Mouse (Mus musculus) adrenal gland, postnatal 36 days (tissue): ENCODE data around the gene Dscaml1. TPM values are rescaled to one million over a fixed set of nuclear protein-coding genes. Genes with fewer than 3 reads are reported as not detected.

Experiments used
- DNase-seq, 2 experiments: peaks; one replicate each; pipeline ENCODE4 v3.0.0; 2021; ENCODE audit warnings: mixed read lengths in 1 of 2
- total RNA-seq, 2 experiments: library from RNA; stranded (reverse); gene quantifications; 2 replicates each; pipeline ENCODE4 v1.2.3; 2021

The Dscaml1 gene
- total RNA-seq, 2 experiments from 2014 or later: 0.50 to 1.4 TPM

DNA sequence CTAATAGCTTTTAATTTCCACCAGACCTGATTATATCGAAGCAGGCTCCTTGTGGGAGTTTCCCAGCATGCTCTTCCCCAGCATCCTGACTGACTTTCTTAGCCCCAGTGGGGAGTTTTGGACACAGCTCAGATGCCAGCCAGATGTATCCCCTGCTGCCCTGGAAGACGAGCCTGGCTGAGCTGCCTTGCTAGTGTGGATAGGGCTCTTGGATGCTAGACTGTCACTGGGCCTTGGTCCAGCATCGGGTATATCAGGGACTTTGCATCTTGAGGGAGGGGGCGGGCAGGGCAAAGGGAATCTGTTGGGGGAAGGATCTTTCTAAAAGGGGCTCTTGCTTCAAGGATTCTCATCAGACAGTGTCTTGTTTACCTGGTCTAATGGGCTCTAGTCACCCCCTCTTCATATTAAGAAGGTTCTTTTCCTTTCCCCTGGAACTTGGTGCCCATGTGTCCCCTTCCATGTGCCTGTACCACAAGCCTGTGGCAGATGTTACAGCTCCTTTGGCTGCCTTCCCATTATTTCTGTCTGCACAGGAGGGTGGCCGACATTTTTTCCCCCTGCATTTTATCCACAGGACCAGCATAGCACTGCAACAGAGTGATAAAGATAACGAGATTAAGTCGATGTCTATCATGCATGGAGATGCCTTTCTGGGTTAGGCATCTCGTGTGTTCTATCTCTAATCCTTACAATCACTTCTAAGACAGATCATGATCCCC is 28.6 kb downstream of the Dscaml1 start:
- DNase-seq: no peak

DNA sequence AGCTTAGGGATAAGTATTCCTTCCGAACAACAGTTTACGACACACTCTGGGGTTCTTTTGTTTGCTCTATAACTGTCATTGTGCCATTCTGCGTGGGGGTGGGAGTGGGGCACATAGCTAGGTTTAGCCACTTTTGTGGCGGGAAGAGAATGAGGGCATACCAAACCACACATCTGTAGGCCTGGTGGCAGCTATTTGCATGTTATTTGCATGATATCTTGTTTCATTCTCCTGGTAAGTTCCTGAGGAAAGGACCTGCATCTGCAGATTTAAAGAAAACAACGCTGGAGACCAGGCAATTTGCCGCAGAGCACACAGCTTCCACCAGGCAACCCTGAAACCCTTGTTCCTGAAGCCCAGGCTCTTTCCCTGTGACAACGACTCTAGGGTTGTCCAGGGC is 30.8 kb downstream of the Dscaml1 start:
- no peak for DNase-seq

DNA sequence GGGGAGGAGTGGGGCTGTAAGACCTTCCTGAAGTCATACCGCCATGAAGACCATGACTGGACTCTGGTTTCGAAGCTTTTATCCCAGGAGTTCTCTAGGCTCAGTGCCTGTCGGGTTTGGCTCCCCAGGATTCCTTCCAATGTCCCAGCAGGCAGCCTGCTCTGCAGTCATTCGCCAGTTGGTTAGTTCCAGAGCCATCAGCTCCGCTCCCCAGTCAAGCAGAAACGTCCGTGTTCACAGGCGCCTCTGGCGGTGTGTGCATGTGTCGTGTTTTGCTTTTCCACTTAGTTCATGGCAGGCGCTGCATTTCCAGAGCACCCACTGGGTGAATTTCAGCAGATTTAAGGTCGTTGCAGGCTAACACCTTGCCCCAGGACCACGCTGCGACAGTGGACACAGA is 31.9 kb downstream of the Dscaml1 start:
- no peak for DNase-seq

DNA sequence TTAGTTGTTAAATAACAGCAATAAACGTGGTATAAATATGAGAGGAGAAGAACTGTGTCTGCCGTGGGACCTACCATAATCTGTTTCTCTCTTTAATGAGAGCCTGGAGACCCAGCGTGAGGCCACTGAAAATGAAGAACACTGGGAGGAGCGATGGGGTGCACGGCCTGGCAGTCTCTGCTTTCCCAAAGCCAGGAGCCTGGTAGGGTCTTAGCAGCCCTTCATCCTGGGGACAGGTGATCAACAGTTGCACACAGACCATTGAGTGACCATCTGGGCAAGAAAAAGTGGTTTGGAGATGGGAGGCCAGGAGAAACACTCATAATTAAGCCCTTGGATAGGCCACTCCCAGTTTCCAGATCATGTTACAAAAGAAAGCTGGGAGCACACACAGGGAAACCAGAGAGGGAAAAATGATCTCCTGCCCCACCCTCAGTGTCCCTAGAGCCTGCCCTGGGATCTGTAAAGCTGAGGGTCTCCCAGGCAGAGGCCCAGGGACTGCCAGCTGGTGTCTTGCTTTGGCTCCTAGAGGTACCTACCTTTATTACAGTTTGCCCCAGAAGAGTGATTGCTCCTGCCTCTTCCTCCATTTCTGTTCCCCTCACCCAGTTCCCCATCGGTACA is 39.1 kb downstream of the Dscaml1 start:
- DNase-seq: no peak

DNA sequence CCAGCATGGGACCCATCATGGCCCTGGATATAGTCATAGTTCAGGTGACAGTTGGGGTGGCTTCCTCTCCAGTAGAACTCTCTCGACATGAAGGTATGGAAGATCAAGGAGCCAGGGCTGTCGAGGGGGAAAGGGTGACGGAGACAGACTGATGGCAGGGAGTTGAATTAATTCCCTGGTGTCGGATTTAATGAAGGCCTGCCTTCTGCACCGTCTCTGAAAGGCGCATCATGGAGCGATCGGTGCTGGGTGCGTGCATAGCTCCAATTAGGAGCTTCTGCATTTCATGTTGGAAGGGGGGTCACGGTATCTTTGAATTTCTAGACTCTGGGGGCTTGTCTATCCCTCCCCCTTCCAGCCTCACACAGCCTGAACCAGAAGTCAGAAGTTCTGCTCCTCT is 41.8 kb downstream of the Dscaml1 start:
- no peak for DNase-seq

DNA sequence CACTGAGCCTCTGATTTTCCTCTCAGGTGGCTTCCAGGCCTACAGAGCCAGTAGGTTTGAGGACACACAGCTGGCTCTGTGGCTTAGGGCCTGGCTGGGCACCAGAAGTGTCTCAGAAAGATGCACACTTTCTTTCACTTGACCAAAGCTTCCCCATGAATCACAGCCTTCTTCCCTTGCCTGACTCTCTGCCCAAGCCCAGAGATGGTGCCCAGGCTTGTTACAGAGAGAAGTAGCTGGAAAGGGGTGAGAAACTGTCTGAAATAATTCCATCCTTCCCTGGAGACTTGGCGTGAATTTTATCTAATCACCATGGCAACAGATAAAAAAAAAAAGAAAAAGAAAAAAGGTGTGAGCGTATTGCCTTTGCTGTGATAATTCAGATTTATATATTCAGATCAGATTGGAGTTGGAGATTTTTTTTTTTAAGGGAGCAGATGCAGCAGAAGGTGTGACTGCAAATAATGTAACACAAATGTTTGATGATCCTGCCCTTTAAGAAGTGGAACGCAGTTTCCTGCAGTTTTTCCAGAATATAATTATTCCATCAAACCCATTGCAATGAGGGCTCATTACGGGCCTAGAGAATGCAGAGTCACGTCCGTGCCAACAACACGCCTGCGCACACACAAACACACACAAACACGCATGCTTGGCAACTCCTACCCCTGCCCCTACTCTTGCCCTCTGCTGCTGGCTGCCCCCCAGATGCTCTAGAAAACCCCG is 44.5 kb downstream of the Dscaml1 start:
- DNase-seq: no peak

DNA sequence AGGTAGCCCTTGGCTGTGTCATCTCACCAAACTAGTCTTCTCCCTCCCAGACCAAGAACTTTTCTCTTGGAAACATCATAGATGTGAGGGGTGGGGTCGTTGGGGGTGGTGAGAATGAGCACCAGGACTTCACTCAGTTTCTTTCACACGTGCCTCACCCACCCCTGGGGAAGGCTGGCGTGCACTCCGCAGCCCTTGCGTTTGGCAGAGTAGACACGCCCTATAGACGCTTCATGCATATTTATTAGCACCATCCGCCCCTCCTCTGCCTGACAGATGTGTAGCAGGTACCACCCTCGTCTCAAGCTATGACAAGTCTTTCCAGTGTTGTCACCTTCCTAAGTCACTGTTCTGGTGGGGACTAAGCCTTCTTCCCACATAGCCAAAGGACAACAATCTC is 45.3 kb downstream of the Dscaml1 start:
- no peak for DNase-seq

DNA sequence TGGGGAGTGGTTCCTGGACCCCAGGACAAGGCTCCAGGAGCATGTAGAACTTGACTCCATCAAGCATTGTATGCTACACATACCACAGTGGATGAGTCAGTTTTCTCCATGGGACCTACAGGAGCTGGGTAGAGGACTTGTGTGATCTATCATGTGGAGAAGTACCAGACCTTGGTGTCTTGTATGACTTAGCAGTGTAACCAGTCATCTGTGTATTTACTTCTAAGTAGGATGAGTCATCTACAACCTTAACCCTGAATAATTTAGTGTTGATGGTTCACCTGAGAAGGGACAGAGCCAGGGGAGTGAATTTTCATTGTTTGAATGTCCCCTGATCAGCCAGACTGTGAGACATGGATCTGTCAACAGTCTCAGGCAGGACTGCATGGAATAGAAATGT is 48.4 kb downstream of the Dscaml1 start:
- no peak for DNase-seq

DNA sequence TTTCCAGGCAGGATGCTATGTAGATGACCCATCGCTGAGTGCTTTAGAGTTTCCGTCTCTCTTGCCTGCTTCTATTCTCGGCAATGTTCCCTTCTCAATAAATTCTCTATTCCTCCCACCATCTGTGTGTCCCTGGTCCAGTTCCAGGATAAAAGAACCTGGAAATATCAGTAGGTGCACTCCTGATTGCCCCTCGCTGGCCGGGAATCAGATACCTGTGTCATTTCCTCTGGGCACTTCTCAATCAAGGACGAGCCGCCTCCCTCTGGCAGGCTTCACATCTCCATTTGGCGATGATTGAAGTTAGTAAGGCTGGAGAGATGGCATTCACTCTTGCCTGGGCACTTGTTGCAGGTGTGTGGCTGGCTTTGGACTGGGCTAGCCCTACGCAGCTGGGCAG is 54.5 kb downstream of the Dscaml1 start:
- DNase-seq: no peak

DNA sequence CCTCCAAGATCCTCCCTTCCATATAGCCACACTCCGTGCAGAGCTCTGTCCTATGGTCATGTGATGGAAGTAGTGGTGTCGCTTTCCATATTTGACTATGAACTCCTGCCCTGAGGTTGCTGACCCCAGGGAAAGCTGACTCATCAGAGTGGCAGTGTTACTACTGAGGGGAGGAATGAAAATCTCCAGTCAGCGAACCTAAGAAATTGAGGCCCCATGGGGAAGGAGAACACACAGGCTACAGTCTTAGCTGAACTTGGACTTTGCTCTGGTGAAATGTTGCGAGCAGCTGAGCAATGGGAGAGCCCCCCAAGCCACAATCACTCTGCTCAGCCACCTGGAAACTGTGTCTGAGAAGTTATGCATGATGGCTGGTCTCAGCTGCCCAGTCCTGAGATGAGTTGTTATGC is 60.2 kb downstream of the Dscaml1 start:
- DNase-seq: no peak

DNA sequence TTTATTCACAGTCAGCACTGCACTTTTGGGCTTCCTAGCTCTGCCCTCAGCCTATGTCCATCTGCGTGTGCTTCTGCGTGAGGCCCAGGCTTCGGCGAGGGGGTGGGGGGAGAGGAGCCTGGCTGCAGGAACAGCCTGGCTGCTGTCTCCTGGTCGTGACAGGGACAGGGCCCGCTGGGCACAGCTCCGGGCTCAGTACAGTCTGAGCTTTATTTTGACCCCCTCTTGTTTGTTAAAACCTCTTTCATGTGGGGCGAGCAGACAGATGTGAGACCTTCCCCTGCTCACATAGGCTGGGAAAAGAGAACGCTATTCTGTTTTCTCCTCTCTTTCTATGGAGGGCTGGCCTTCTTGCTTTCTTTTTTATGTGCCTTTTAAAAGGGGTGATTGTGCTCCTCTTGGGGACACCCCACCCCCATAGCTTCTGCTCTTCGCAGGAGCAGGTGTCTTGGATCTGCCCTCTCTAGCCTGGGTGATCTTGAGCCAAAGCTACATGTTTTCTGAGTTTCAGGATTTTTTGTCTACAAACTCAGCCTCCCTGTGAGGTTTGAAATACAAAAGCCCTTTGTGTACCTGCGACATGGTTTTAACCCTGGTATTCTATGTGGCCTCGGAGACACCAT is 60.9 kb downstream of the Dscaml1 start:
- DNase-seq: no peak

DNA sequence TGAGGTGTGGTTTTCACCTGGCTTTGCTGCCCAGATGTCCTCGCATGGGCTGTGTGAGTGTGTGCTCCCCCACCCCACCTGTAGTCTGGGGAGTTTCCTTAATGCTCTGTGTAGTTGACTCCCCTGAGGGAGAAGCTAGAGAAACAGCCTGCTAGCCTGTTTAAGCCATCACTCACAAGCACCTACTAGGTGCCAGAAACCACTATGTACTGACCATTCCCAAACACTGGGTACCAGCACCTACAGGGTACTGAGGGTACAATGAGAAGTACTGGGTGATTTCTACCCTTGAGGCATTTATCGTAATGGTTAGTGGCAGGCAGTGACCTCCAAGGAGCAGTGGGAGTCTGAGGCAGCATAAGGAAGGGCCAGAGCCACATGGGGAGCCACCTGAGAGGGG is 64.5 kb downstream of the Dscaml1 start:
- no peak for DNase-seq

DNA sequence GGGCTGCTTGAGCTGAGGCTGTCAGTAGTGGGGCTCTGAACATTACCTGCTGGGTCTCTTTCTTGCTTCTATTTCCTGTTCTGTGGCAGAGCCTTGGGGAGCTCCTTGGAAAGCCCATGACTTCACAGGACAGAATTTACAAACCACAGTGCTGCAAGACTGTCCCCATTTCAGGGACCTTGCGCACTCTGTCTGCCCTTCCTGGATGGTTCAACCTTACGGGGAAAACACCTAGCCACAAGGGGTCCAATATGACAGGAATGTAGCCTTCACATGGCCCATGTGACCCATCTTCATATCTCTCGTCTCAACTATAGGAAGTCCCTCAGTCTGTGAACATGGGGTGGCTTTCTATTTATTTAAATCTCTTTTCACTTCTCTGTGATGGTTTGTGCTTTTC is 68.5 kb downstream of the Dscaml1 start:
- DNase-seq: no peak

DNA sequence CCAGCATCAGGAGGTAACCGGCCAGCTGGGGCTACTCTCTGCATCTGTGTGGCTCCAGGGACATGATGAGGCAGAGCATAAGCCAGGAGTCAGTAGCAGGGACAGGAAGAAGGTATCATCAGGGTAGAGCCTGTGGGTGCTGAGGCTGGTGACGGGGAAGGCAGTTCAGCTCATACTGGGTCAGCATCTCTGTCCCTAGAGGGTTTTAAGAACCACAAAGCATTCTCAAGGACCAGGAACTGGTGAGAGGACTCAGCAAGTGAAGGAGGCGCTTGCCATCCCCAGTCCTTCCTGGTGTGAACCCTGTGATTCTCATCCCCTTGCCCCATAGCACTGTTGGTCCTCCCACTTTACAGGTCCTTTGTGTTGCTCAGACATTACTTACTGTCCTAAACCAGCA is 69.9 kb downstream of the Dscaml1 start:
- DNase-seq: no peak

DNA sequence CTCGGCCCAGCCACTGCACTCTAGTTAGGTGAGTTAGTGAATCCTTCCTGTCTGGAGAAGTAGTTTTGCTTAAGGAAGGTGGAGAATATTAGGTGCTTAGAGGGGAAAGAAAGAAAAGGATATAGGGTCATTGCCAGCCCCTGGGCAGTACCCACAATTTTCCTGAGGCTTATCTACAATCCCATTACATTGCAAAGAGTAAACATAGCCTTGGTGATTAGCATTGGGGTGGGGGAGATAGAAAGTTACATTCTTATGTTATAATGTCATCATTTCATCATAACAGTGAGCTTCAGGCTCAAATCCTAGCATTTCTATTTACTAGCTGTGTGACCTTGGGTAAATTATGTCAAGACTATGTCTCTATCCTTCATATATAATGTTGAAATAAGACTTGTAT is 70.5 kb downstream of the Dscaml1 start:
- DNase-seq: no peak

DNA sequence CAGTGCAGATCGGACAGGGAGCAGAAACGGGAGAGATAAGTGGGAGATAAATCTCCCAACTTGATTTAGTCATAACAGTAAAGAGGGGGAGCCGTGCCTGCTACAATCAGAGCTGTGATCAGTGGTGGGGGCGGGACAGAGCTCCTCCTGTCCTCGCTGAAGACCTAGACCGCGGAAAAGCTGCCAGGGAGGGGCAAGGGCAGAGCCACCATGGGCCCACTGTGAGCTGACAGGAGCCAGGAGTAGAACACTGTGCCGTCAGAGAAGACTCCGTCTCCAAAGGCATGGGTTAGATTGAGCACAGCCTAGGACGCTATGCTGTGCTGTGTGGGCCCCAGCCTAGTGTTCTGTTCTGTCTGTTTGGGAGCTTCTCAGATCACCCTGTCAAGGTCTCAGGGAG is 72.8 kb downstream of the Dscaml1 start:
- DNase-seq: peak; percentile 18 to 25

DNA sequence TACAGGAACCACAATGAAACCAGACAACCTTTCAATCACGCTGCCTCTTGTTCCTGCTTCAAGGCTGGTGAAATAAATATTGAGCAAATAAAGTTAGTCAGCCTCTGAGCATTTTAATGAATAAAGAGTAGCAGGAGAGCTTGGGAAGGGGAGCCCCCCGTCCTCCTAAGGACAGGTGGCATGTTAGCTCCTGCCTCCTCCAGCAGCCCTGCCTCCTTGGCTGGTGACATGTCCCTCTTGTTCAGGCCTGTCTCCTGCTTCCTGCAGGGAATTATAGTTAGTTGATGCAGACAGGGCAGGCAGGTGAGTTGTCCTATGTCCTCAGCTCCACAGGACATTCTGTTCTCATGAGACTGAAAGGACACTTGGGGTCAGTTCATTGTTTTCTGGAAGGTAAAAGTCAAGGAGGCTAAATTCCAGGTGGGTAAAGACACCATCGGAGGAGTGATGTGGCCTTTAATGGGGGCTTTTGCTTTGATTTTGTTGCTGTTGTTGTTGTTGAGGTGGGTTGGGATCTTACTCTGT is 73.7 kb downstream of the Dscaml1 start:
- DNase-seq: no peak

DNA sequence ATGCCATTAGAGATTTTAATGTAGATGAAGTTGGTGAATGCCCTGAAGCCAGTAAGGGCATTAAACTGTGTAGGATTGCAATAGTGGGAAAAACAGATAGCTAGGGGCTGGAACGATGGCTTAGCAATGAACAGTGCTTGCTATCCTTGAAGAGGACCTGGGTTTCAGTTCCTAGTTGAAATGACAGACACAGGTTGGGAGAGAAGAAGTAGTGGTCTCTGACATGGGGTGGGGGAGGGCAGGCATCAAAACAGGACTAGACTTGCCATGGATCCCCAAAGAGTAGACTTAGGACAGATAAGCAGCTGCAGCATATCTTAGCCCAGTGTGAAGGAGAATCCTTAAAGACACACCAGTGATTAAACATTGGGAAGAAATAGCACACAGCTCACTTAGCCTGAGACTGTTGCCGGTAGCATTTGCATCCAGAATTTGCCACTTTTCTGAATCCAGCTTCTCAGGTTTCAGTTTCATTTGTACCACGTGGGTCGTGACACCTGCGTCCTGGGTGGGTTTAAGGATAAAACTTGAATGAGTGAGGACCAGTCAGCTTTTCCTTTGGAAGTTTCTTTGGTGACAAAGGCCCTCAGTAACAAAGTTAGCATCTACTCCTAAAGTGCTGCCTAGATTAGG is 75.0 kb downstream of the Dscaml1 start:
- DNase-seq: no peak

DNA sequence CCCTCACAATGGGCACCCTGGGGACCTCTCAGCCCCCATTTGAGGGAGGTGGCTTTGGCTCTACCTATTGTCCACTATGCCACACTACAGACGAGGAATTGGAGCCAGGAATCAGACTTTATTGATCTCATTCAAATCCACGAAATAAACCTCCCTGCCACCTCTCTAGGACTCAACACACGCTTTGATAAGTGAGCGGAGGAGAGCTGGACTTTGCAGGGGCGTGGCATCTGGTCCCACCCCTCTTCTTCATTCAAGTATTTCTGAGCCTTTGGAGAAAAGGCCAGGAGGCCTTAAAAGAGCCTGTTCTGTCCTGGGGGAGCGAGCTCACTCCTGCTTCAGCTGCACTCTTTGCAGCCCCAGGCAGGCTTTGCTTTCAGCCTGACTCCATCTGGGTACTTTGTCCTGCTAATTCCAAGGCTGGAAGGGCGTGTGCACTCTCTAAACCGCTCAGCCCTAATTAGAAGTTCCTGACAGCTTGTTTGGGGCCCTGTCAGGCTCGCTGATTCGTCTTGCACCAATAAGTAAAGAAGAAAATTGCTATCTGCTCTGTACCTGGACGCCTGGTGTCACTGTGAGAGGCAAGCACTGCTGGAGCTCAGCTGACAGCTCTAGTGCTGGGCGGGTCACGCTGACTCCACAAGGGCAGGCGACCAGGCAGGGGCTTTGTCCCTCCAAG is 75.7 kb downstream of the Dscaml1 start:
- DNase-seq: no peak

DNA sequence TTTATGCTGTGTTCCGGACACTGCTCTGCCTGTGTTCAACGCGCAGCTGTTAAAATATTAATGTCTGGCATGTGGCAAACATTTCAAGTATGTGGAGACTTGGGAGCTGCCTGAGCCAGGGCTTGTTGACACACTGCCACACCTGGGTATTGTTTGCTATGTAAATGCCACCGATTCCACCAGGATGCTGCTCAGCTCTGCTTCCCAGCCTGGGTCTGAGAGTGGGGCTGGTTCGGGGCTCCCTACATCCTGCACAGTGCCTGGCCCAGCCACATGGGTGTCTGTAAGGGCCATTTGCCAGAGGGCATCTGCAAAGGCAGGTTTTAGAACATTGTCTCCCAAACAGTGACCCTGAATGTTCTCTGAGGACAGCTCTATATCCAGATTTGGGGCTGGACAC is 78.5 kb downstream of the Dscaml1 start:
- no peak for DNase-seq

DNA sequence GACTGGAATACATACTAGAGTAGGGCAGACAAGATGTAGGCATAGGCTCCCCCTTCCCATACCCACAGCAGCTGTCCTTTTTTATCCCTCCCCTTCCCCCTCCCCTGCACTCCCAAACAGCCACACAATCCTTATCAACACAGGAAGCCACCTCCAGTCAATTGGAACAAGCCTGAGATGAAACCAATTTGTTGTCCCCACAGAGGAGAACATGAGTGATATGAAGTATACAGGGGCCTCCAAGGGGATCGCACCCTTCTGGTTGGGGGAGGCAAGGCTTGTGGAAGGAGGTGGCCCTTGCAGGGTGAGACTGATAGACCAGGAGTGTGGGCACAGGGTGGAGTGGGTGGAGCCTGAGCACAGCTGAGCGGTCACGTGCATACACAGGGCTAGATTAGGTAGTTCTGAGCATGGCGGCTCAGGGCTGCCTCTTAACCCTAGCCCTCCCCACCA is 79.1 kb downstream of the Dscaml1 start:
- no peak for DNase-seq

DNA sequence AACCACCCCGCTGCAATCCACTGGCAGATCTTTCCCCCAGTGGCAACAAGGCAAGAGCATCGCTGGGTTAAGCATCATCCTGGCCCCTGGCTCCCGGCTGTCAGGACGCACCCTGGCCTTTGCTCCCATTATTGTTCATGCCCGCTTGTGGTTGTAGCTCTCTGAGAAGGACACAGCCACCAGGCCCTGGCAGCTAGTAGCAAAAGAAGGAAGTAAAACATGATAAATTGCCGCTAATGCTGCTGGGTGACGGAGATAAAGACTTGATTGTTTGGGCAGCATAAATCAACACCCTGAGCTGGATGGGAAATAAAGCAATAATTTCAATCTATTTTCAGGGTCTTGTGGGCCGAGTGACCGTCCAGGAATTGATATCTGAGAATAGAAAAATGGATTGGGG is 81.1 kb downstream of the Dscaml1 start:
- no peak for DNase-seq
